Mouse (Mus musculus) embryonic fibroblast, embryonic 13.5 days (primary cell): ENCODE measurements around the gene Prm2. TPM values are rescaled to one million over a fixed set of nuclear protein-coding genes. Genes with fewer than 3 reads are reported as not detected.
"Not testable (repeated sequence)": the region's sequence is repeated elsewhere in the genome, so short reads cannot be mapped to it uniquely, and the experiment has no call there.

ENCODE experiments used
- H3K27ac ChIP-seq: 2 replicates; pipeline ENCODE4 v1.5.1; 2012; ENCODE audit warnings: low read length, control low read depth, inconsistent platforms; ENCODE audit not compliant: insufficient read depth
- H3K4me1 ChIP-seq: 2 replicates; pipeline ENCODE4 v1.6.1; 2011; ENCODE audit warnings: low read length; ENCODE audit not compliant: control insufficient read depth, insufficient read depth
- H3K4me3 ChIP-seq: 2 replicates; pipeline ENCODE4 v1.5.1; 2011; ENCODE audit warnings: mild to moderate bottlenecking, control low read depth, low read length; ENCODE audit not compliant: insufficient read depth
- CTCF ChIP-seq: IDR thresholded peaks from 2 replicates; pipeline ENCODE4 v1.5.1; 2011; ENCODE audit warnings: mild to moderate bottlenecking, control low read depth, low read length, moderate library complexity, borderline replicate concordance; ENCODE audit not compliant: insufficient read depth
- POLR2A ChIP-seq: IDR thresholded peaks from 2 replicates; pipeline ENCODE4 v1.6.1; 2011; ENCODE audit warnings: low read depth, mild to moderate bottlenecking, control low read depth, low read length, moderate library complexity
- polyA plus RNA-seq: library from polyadenylated mRNA; stranded (reverse); fragments of >200 nt; gene quantifications from 2 replicates; pipeline ENCODE4 v1.2.4, GENCODE M21; 2011; ENCODE audit warnings: low read depth; ENCODE audit not compliant: missing spikeins, insufficient read length

Prm2 gene
- polyA plus RNA-seq, 1 experiment: not detected

- TF ChIP-seq CTCF: no peak
- no peak for TF ChIP-seq POLR2A
- Histone ChIP-seq H3K4me1 (no peaks in the 10 kb centered on the region), H3K4me3 (no peak within 1 kb of the TSS), H3K27ac (no peak within 1 kb of the TSS)
Measured at GRCm38 (mm10) chr16:10812865-10813371, 17.0 kb upstream of the Prm2 start, which contains the start of gene Gm11172. Gene Gm11172 (plus strand): TSS chr16:10812915.

- H3K4me1 ChIP-seq: no peaks in the 10 kb centered on the region
Measured at GRCm38 (mm10) chr16:10810376-10810775, 14.4 kb upstream of the Prm2 start.

GRCm38 (mm10) chr16:10805789-10806527 lies 10.0 kb upstream of the Prm2 start, which contains the start of gene Prm1:
Gene Prm1 (minus strand): TSS chr16:10805839.
- TF ChIP-seq CTCF (no peak), POLR2A (no peak)
- Histone ChIP-seq H3K4me3 (no peak within 1 kb of the TSS), H3K4me1 (no peaks in the 10 kb centered on the region), H3K27ac (no peak within 1 kb of the TSS)

More at GRCm38 (mm10) chr16:10810376-10810775, 14.4 kb upstream of the Prm2 start:
- TF ChIP-seq POLR2A (no peak), CTCF (no peak)
- Histone ChIP-seq H3K4me3 (no peak overlapping the region), H3K27ac (no peak overlapping the region)

- not testable (repeated sequence) for H3K27ac ChIP-seq, H3K4me3 ChIP-seq, H3K4me1 ChIP-seq
Measured at GRCm38 (mm10) chr16:10802420-10802819, 6.5 kb upstream of the Prm2 start.

- H3K27ac ChIP-seq: no peak within 1 kb of the TSS
- H3K4me1 ChIP-seq: 0 out of 2 replicates have a peak, but pooled peaks cover 3% of the 10 kb centered on the region
- TF ChIP-seq POLR2A (no peak), CTCF (no peak)
- H3K4me3 ChIP-seq: no peak within 1 kb of the TSS
Measured at GRCm38 (mm10) chr16:10790702-10791101, 5.2 kb downstream of the Prm2 start, which contains the start of gene Prm3. Gene Prm3 (minus strand): TSS chr16:10790914.

GRCm38 (mm10) chr16:10788866-10789265 lies 7.1 kb downstream of the Prm2 start:
- Histone ChIP-seq H3K4me3 (no peak overlapping the region), H3K27ac (no peak overlapping the region), H3K4me1 (0 out of 2 replicates have a peak, but pooled peaks cover 3% of the 10 kb centered on the region)
- TF ChIP-seq CTCF (no peak), POLR2A (no peak)

- Histone ChIP-seq H3K4me3 (no peak within 1 kb of the TSS), H3K4me1 (0 out of 2 replicates have a peak, but pooled peaks cover 3% of the 10 kb centered on the region), H3K27ac (no peak within 1 kb of the TSS; the same call in 1 of the 2 replicates)
- TF ChIP-seq POLR2A (no peak), CTCF (no peak)
Measured at GRCm38 (mm10) chr16:10788271-10788670, 7.7 kb downstream of the Prm2 start, which contains the start of gene Tnp2. Gene Tnp2 (minus strand): TSS chr16:10788660.

- peaks cover 10% of the 10 kb centered on the region for H3K4me1 ChIP-seq
Measured at GRCm38 (mm10) chr16:10787548-10788058, 8.3 kb downstream of the Prm2 start.

GRCm38 (mm10) chr16:10786782-10787547 lies 9.0 kb downstream of the Prm2 start:
- Histone ChIP-seq H3K27ac (peak overlapping the region; percentile 94), H3K4me1 (peaks cover 14% of the 10 kb centered on the region), H3K4me3 (no peak overlapping the region)
- TF ChIP-seq CTCF (no peak), POLR2A (no peak)

More at GRCm38 (mm10) chr16:10787548-10788058, 8.3 kb downstream of the Prm2 start:
- H3K4me3 ChIP-seq: no peak overlapping the region
- H3K27ac ChIP-seq: peak overlapping the region; percentile 94
- TF ChIP-seq CTCF (no peak), POLR2A (no peak)
